In genomic region chr13:101834546-101834945, GRCm38 (mm10) we compare ENCODE assay signal across 19 mouse cellular contexts.
DNase-seq lines count a peak whose midpoint lies in the region; TF ChIP-seq lines count a peak whose summit lies in the region.
"Had no signal": no experiment of that assay in that cellular context is flagged by ENCODE, and none has a peak within 500 bp of the region (broad histone marks: within the 10 kb centered on the region; RNA-seq: fewer than 3 reads in every experiment).

No protein-coding gene starts in this region.

- peaks cover 1% of the 10 kb centered on the region; the same call in 1 of the 2 replicates for H3K4me1 ChIP-seq in heart, adult 2 months (ENCODE audit: control insufficient read depth, insufficient read depth, low read length)
- no peaks in the 10 kb centered on the region for H3K4me1 ChIP-seq in heart, embryonic 10.5 days
- no peaks in the 10 kb centered on the region; the same call in 1 of the 2 replicates for H3K4me1 ChIP-seq in embryonic fibroblast, embryonic 13.5 days (ENCODE audit: control insufficient read depth, insufficient read depth, low read length)
- H3K4me1 ChIP-seq: forebrain, embryonic 15.5 days; heart, embryonic 15.5 days; hindbrain, embryonic 12.5 days had no signal

- TF ChIP-seq EP300 in heart, adult 2 months (IDR thresholded peaks at IDR 0.05; ENCODE audit: insufficient read depth, low read depth, low read length), result no peak

- no peaks in the 10 kb centered on the region for H3K79me2 ChIP-seq in heart, adult 2 months (replicated peaks; ENCODE audit: control insufficient read depth, insufficient read depth, low read length)

- H3K4me3 ChIP-seq in heart, adult 2 months, result no peak overlapping the region
- no peak overlapping the region for H3K4me3 ChIP-seq in heart, embryonic 10.5 days
- no peak overlapping the region for H3K4me3 ChIP-seq in embryonic fibroblast, embryonic 13.5 days (ENCODE audit: insufficient read depth, low read length)
- H3K4me3 ChIP-seq: forebrain, embryonic 15.5 days; heart, embryonic 15.5 days; hindbrain, embryonic 12.5 days; limb, embryonic 13.5 days; myocyte had no signal

- TF ChIP-seq CTCF in heart, adult 2 months (IDR thresholded peaks at IDR 0.05), result no peak
- no peak for TF ChIP-seq CTCF in embryonic fibroblast, embryonic 13.5 days (IDR thresholded peaks at IDR 0.05; ENCODE audit: borderline replicate concordance, insufficient read depth, low read length)

- WGBS in heart, adult 2 months, result 27% methylated on average over 4 of the region's 4 CpGs
- WGBS in heart, embryonic 10.5 days, result 82% methylated on average over 4 of the region's 4 CpGs

- DNase-seq in heart, adult 2 months, result no peak
- no peak for DNase-seq in heart, embryonic 10.5 days (ENCODE audit: low spot score)
- DNase-seq in kidney, postnatal 10 days, result peak; percentile 12
- DNase-seq in kidney, adult 18-20 months, result no peak
- peak; percentile 39 for DNase-seq in adipocyte (ENCODE audit: low spot score)
- DNase-seq in yolk sac, embryonic 10.5 days (ENCODE audit: low spot score), result no peak
- DNase-seq: adrenal gland, adult 8-10 months; cerebellum, adult 8-10 months; lung, postnatal 10 days; midbrain, embryonic 14.5 days; spleen, adult 18-20 months; thymus, postnatal 25 days had no signal

- intact Hi-C loops in heart, adult 2 months (cut with DNase I), result no loop called here

- no peaks in the 10 kb centered on the region for H3K27me3 ChIP-seq in heart, adult 2 months (ENCODE audit: control insufficient read depth, insufficient read depth, low read length)
- H3K27me3 ChIP-seq in heart, embryonic 10.5 days (ENCODE audit: insufficient read depth, poor library complexity, severe bottlenecking), result no peaks in the 10 kb centered on the region
- H3K27me3 ChIP-seq: forebrain, embryonic 15.5 days; heart, embryonic 15.5 days; hindbrain, embryonic 12.5 days; limb, embryonic 13.5 days had no signal

- peak overlapping the region; percentile 45 for H3K27ac ChIP-seq in heart, adult 2 months
- no peak overlapping the region for H3K27ac ChIP-seq in heart, embryonic 10.5 days
- peak overlapping the region; percentile 83 for H3K27ac ChIP-seq in embryonic fibroblast, embryonic 13.5 days (ENCODE audit: insufficient read depth, low read length)
- H3K27ac ChIP-seq: forebrain, embryonic 15.5 days; heart, embryonic 15.5 days; hindbrain, embryonic 12.5 days; limb, embryonic 13.5 days; liver, embryonic 14.5 days had no signal

- H3K9ac ChIP-seq in heart, adult 2 months (ENCODE audit: low read depth, low read length), result no peak overlapping the region
- H3K9ac ChIP-seq: forebrain, embryonic 15.5 days; heart, embryonic 15.5 days; hindbrain, embryonic 12.5 days; limb, embryonic 13.5 days; liver, embryonic 14.5 days had no signal

- H3K36me3 ChIP-seq in heart, adult 2 months (ENCODE audit: control insufficient read depth, insufficient read depth, low read length), result no peaks in the 10 kb centered on the region
- no peaks in the 10 kb centered on the region for H3K36me3 ChIP-seq in heart, embryonic 10.5 days
- H3K36me3 ChIP-seq: forebrain, embryonic 15.5 days; heart, embryonic 15.5 days; hindbrain, embryonic 12.5 days; limb, embryonic 13.5 days had no signal

- H3K9me3 ChIP-seq in heart, embryonic 10.5 days, result no peaks in the 10 kb centered on the region
- H3K9me3 ChIP-seq: forebrain, embryonic 15.5 days; heart, embryonic 15.5 days; hindbrain, embryonic 12.5 days; limb, embryonic 13.5 days had no signal

- TF ChIP-seq POLR2A in heart, adult 2 months (IDR thresholded peaks at IDR 0.05; ENCODE audit: insufficient read depth, low read depth, low read length), result no peak
- no peak for TF ChIP-seq POLR2A in embryonic fibroblast, embryonic 13.5 days (IDR thresholded peaks at IDR 0.05; ENCODE audit: low read depth, low read length)

Comparison
In these comparisons a context has a peak if more than half of its experiments do, and no peak if none do; other contexts are left out.
1. DNase-seq: peak in kidney, postnatal 10 days (single experiment) and adipocyte (single experiment); none in heart, adult 2 months (0 of 2), heart, embryonic 10.5 days (single experiment), kidney, adult 18-20 months (single experiment) and yolk sac, embryonic 10.5 days (single experiment).